Mouse (Mus musculus): ENCODE measurements at regions not wholly inside any gene's neighbourhood (a gene's known extent, or its start where the extent isn't known, plus 50 kb on each side); places are given as distances from the start of the nearest gene placed in this dataset.
"Not testable (repeated sequence)": the region's sequence is repeated elsewhere in the genome, so short reads cannot be mapped to it uniquely, and the experiment has no call there.

GRCm38 (mm10) chr10:120284785-120285184 lies 57.9 kb downstream of the Llph start:
- H3K4me3 ChIP-seq (ENCODE audit: low read depth, low read length): no peak overlapping the region
- WGBS: 82% methylated on average over 6 of the region's 6 CpGs
- ATAC-seq: no peak
- no peaks in the 10 kb centered on the region for H3K9me3 ChIP-seq (ENCODE audit: low read length)
- H3K27ac ChIP-seq (ENCODE audit: low read length): no peak overlapping the region
- H3K4me1 ChIP-seq (ENCODE audit: insufficient read depth, low read depth, low read length): no peaks in the 10 kb centered on the region
- no peak for DNase-seq (ENCODE audit: low spot score)
- H3K4me2 ChIP-seq (replicated peaks; ENCODE audit: low read depth, low read length): no peak overlapping the region
- TF ChIP-seq EP300 (IDR thresholded peaks at IDR 0.05) (no peak), CTCF (IDR thresholded peaks at IDR 0.05) (no peak)
- H3K36me3 ChIP-seq (ENCODE audit: insufficient read depth, low read length): no peaks in the 10 kb centered on the region
- no peaks in the 10 kb centered on the region for H3K27me3 ChIP-seq (replicated peaks; ENCODE audit: insufficient read depth, low read length)
- H3K9ac ChIP-seq (replicated peaks; ENCODE audit: low read depth): no peak overlapping the region

DNA sequence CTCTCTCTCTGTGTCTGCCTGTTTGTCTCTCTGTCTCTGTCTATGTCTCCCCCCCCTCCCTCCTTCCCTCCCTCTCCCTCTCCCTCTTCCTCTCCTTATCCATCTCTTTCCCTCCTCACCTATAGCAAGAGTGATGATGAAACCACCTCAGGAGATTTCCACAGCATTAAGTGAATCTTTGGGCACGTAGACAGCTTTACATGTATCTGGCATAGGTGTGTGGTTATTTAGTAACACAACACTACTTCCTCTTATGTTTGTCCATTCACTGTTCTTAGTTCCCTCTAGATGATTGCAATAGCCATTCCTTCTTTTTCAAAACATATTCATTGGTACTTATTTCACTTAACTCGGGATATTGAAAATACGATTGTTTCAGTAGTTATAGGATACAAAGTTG lies 65.0 kb downstream of the Llph start:
- H3K27me3 ChIP-seq (replicated peaks; ENCODE audit: insufficient read depth, low read length): no peaks in the 10 kb centered on the region
- no peak overlapping the region for H3K4me2 ChIP-seq (replicated peaks; ENCODE audit: low read depth, low read length)
- H3K9me3 ChIP-seq (ENCODE audit: low read length): no peaks in the 10 kb centered on the region
- TF ChIP-seq CTCF (IDR thresholded peaks at IDR 0.05) (no peak), EP300 (IDR thresholded peaks at IDR 0.05) (no peak)
- H3K9ac ChIP-seq (replicated peaks; ENCODE audit: low read depth): no peak overlapping the region
- DNase-seq (ENCODE audit: low spot score) (no peak), ATAC-seq (no peak)
- H3K27ac ChIP-seq (ENCODE audit: low read length): no peak overlapping the region
- no peaks in the 10 kb centered on the region for H3K4me1 ChIP-seq (ENCODE audit: insufficient read depth, low read depth, low read length)
- H3K36me3 ChIP-seq (ENCODE audit: insufficient read depth, low read length): no peaks in the 10 kb centered on the region
- 88% methylated on average over 3 of the region's 3 CpGs for WGBS
- H3K4me3 ChIP-seq (ENCODE audit: low read depth, low read length): no peak overlapping the region

- H3K4me2 ChIP-seq (replicated peaks; ENCODE audit: low read depth, low read length); H3K9ac ChIP-seq (replicated peaks; ENCODE audit: low read depth); H3K27me3 ChIP-seq (replicated peaks; ENCODE audit: insufficient read depth, low read length); H3K36me3 ChIP-seq (ENCODE audit: insufficient read depth, low read length); H3K27ac ChIP-seq (ENCODE audit: low read length); H3K4me1 ChIP-seq (ENCODE audit: insufficient read depth, low read depth, low read length); ATAC-seq; H3K9me3 ChIP-seq (ENCODE audit: low read length); H3K4me3 ChIP-seq (ENCODE audit: low read depth, low read length); DNase-seq (ENCODE audit: low spot score): not testable (repeated sequence)
- 89% methylated on average over 13 of the region's 13 CpGs for WGBS
Observed at GRCm38 (mm10) chr10:120293381-120293780, 66.5 kb downstream of the Llph start.

DNA sequence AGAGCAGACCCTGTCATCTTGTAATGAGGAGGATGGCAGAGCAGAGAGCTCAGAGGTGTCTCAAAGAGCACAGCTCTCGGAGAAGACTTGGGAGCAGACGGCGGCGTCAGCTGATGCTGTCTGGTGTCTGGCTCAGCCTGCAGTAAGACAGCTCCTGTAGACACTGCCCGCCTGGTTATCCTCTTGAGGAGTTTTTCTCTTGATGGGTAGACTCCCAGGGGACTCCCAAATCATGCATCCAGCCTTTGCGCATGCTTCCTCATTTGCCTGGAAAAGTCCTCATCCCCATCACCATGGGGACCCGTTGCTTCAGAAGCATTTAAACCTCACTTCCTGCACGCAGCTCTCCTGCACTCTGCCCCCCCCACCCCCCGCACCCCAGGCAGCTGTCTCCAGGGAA lies 67.6 kb downstream of the Llph start:
- no peaks in the 10 kb centered on the region for H3K27me3 ChIP-seq (replicated peaks; ENCODE audit: insufficient read depth, low read length)
- ATAC-seq: no peak
- H3K36me3 ChIP-seq (ENCODE audit: insufficient read depth, low read length): no peaks in the 10 kb centered on the region
- no peaks in the 10 kb centered on the region for H3K4me1 ChIP-seq (ENCODE audit: insufficient read depth, low read depth, low read length)
- H3K9ac ChIP-seq (replicated peaks; ENCODE audit: low read depth): no peak overlapping the region
- 45% methylated on average over 9 of the region's 9 CpGs for WGBS
- DNase-seq (ENCODE audit: low spot score): no peak
- H3K4me3 ChIP-seq (ENCODE audit: low read depth, low read length): no peak overlapping the region
- no peak overlapping the region for H3K27ac ChIP-seq (ENCODE audit: low read length)
- no peak overlapping the region for H3K4me2 ChIP-seq (replicated peaks; ENCODE audit: low read depth, low read length)
- TF ChIP-seq CTCF (IDR thresholded peaks at IDR 0.05): no peak
- TF ChIP-seq EP300 (IDR thresholded peaks at IDR 0.05): no peak
- no peaks in the 10 kb centered on the region for H3K9me3 ChIP-seq (ENCODE audit: low read length)

- Histone ChIP-seq H3K4me1 (ENCODE audit: insufficient read depth, low read depth, low read length) (no peaks in the 10 kb centered on the region), H3K9ac (replicated peaks; ENCODE audit: low read depth) (no peak overlapping the region), H3K4me3 (ENCODE audit: low read depth, low read length) (no peak overlapping the region), H3K9me3 (ENCODE audit: low read length) (no peaks in the 10 kb centered on the region), H3K27me3 (replicated peaks; ENCODE audit: insufficient read depth, low read length) (no peaks in the 10 kb centered on the region), H3K36me3 (ENCODE audit: insufficient read depth, low read length) (no peaks in the 10 kb centered on the region), H3K27ac (ENCODE audit: low read length) (no peak overlapping the region), H3K4me2 (replicated peaks; ENCODE audit: low read depth, low read length) (no peak overlapping the region)
- ATAC-seq: no peak
- TF ChIP-seq EP300 (IDR thresholded peaks at IDR 0.05) (no peak), CTCF (IDR thresholded peaks at IDR 0.05) (no peak)
- no peak for DNase-seq (ENCODE audit: low spot score)
Observed at GRCm38 (mm10) chr10:120297311-120297710, 70.4 kb downstream of the Llph start.

DNA sequence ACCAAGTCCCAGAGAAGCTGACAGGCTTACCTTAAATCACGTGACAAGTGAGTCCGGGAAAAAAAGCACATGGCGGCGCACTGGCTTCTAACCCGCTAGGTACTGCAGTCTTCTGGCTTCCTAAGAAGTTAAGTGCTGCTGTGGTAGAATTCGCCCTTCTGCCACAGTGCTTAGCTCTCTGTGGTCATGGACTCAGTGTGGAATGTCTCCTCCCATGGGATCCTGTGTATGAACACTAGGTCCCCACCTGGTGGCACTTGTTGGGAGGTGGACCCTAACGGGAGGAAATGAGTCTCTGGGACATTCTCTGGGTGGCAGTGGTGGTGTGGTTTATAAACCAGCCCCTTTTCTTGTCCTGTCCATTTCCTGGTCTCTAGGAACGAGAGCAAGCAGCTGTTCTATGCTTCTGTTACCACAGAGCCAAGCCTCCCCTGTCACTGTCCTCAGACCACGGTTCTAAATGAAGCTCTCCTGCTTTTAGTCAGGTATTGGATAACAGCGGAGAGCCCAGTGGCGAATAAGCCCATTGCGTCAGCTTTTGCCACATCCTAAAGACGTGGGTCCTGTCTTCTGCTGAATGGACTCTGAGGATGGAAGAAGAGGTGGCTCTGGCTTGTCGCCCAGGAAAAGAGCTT lies 71.5 kb downstream of the Llph start:
- WGBS: 61% methylated on average over 14 of the region's 14 CpGs
- no peak overlapping the region for H3K4me2 ChIP-seq (replicated peaks; ENCODE audit: low read depth, low read length)
- H3K4me1 ChIP-seq (ENCODE audit: insufficient read depth, low read depth, low read length): no peaks in the 10 kb centered on the region
- no peak overlapping the region for H3K4me3 ChIP-seq (ENCODE audit: low read depth, low read length)
- peak; percentile 42; the same call in 1 of the 2 replicates for TF ChIP-seq CTCF (IDR thresholded peaks at IDR 0.05)
- TF ChIP-seq EP300 (IDR thresholded peaks at IDR 0.05): no peak
- H3K9ac ChIP-seq (replicated peaks; ENCODE audit: low read depth): no peak overlapping the region
- no peaks in the 10 kb centered on the region for H3K36me3 ChIP-seq (ENCODE audit: insufficient read depth, low read length)
- H3K27me3 ChIP-seq (replicated peaks; ENCODE audit: insufficient read depth, low read length): no peaks in the 10 kb centered on the region
- no peak for DNase-seq (ENCODE audit: low spot score)
- no peaks in the 10 kb centered on the region for H3K9me3 ChIP-seq (ENCODE audit: low read length)
- no peak for ATAC-seq
- no peak overlapping the region for H3K27ac ChIP-seq (ENCODE audit: low read length)

DNA sequence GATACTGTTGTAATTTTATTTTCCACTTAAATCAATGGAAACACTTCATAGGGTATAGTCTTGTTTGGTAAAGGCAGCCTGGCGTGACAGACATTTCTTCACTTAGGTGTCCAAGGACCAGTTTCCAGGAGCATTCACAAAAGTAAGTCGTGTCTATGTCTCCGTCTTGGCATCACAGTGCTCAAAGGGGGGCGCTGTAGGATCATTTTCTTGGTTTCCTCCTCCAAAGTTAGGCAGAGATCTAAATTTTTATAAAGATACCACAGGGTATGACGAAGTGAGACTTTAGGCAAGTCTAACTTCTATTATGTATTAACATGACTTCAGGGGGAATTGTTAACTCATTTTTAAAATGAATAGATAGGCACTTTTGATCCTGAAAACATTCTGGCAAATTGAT lies 79.1 kb downstream of the Llph start:
- Histone ChIP-seq H3K4me3 (ENCODE audit: low read depth, low read length) (no peak overlapping the region), H3K27ac (ENCODE audit: low read length) (no peak overlapping the region), H3K27me3 (replicated peaks; ENCODE audit: insufficient read depth, low read length) (no peaks in the 10 kb centered on the region), H3K4me1 (ENCODE audit: insufficient read depth, low read depth, low read length) (no peaks in the 10 kb centered on the region), H3K36me3 (ENCODE audit: insufficient read depth, low read length) (no peaks in the 10 kb centered on the region), H3K9ac (replicated peaks; ENCODE audit: low read depth) (no peak overlapping the region), H3K4me2 (replicated peaks; ENCODE audit: low read depth, low read length) (no peak overlapping the region), H3K9me3 (ENCODE audit: low read length) (no peaks in the 10 kb centered on the region)
- WGBS: 30% methylated on average over 5 of the region's 5 CpGs
- DNase-seq (ENCODE audit: low spot score) (peak; percentile 65), ATAC-seq (no peak)
- TF ChIP-seq CTCF (IDR thresholded peaks at IDR 0.05): peak; percentile 74
- TF ChIP-seq EP300 (IDR thresholded peaks at IDR 0.05): no peak
